Comparison of ENCODE assay signal across 16 mouse cellular contexts in genomic region chr2:124523667-124524066, GRCm38 (mm10).
"Had no signal": no experiment of that assay in that cellular context is flagged by ENCODE, and none has a peak within 500 bp of the region (broad histone marks: within the 10 kb centered on the region; RNA-seq: fewer than 3 reads in every experiment).

No protein-coding gene starts in this region.

- H3K4me2 ChIP-seq: lung, embryonic 15.5 days; midbrain, embryonic 11.5 days; midbrain, embryonic 13.5 days; midbrain, embryonic 15.5 days; neural tube, embryonic 12.5 days; stomach, embryonic 15.5 days had no signal

- DNase-seq: lung, adult 2 months; lung, postnatal 36 days; right cerebral cortex, postnatal 14 days; thymus, adult 2 months; thymus, postnatal 25 days; thymus, postnatal 4 days had no signal

- H3K4me3 ChIP-seq: lung, embryonic 15.5 days; megakaryocyte, embryonic 14.5 days; midbrain, embryonic 13.5 days; midbrain, embryonic 15.5 days; neural tube, embryonic 12.5 days; stomach, embryonic 15.5 days had no signal

- H3K27me3 ChIP-seq: lung, embryonic 15.5 days; megakaryocyte, embryonic 14.5 days; midbrain, embryonic 15.5 days; neural tube, embryonic 12.5 days; stomach, embryonic 15.5 days had no signal

- H3K36me3 ChIP-seq: lung, embryonic 15.5 days; midbrain, embryonic 13.5 days; midbrain, embryonic 15.5 days; neural tube, embryonic 12.5 days; stomach, embryonic 15.5 days had no signal

- H3K4me1 ChIP-seq: megakaryocyte, embryonic 14.5 days; midbrain, embryonic 13.5 days; midbrain, embryonic 15.5 days; neural tube, embryonic 12.5 days; stomach, embryonic 15.5 days had no signal

- ATAC-seq: lung, postnatal 0 days; midbrain, embryonic 13.5 days; midbrain, embryonic 15.5 days had no signal

- H3K9me3 ChIP-seq: lung, embryonic 15.5 days; megakaryocyte, embryonic 14.5 days; midbrain, embryonic 13.5 days; midbrain, embryonic 15.5 days; neural tube, embryonic 12.5 days; stomach, embryonic 15.5 days had no signal

- H3K9ac ChIP-seq: lung, embryonic 15.5 days; midbrain, embryonic 13.5 days; midbrain, embryonic 15.5 days; neural tube, embryonic 12.5 days; stomach, embryonic 15.5 days had no signal

- H3K27ac ChIP-seq: lung, embryonic 15.5 days; macrophage; midbrain, embryonic 13.5 days; midbrain, embryonic 15.5 days; neural tube, embryonic 12.5 days; stomach, embryonic 15.5 days; stomach, postnatal 0 days had no signal
